Mouse (Mus musculus) neural tube, embryonic 11.5 days (tissue): ENCODE results near the gene Arf4. TPM values are rescaled to one million over a fixed set of nuclear protein-coding genes. Genes with fewer than 3 reads are reported as not detected.

Experiments
- ATAC-seq: fragments of 200-750 bp; cut with Nextera tagmentation; 2 replicates; pipeline ENCODE4 v1.8.0; 2017; ENCODE audit warnings: moderate number of reproducible peaks, mild to moderate bottlenecking, moderate TSS enrichment, moderate library complexity; ENCODE audit not compliant: insufficient read depth, low FRiP score, low TSS enrichment
- DNase-seq: peaks from one replicate; pipeline ENCODE4 v3.0.0-alpha.2; 2015; ENCODE audit warnings: low spot score
- H3K27ac ChIP-seq: fragments of 300-500 bp; sonication (generic); 2 replicates; pipeline ENCODE4 v1.5.1; 2014; ENCODE audit warnings: low read depth, mild to moderate bottlenecking, low read length
- H3K27me3 ChIP-seq: fragments of 300-500 bp; sonication (generic); 2 replicates; pipeline ENCODE4 v1.6.1; 2014; ENCODE audit warnings: mild to moderate bottlenecking, low read length, mixed read lengths; ENCODE audit not compliant: control insufficient read depth, insufficient read depth
- H3K36me3 ChIP-seq: fragments of 300-500 bp; sonication (generic); 2 replicates; pipeline ENCODE4 v1.6.1; 2014; ENCODE audit warnings: mild to moderate bottlenecking, low read length, moderate library complexity, mixed read lengths; ENCODE audit not compliant: control insufficient read depth, insufficient read depth
- H3K4me1 ChIP-seq: fragments of 300-500 bp; sonication (generic); 2 replicates; pipeline ENCODE4 v1.6.1; 2014; ENCODE audit warnings: low read length, mixed read lengths; ENCODE audit not compliant: control insufficient read depth, insufficient read depth
- H3K4me2 ChIP-seq: fragments of 300-500 bp; sonication (generic); 2 replicates; pipeline ENCODE4 v1.6.1; 2014; ENCODE audit warnings: low read depth, mild to moderate bottlenecking, moderate library complexity
- H3K4me3 ChIP-seq: fragments of 300-500 bp; sonication (generic); 2 replicates; pipeline ENCODE4 v1.5.1; 2014; ENCODE audit warnings: low read depth, low read length
- H3K9ac ChIP-seq: fragments of 300-500 bp; sonication (generic); 2 replicates; pipeline ENCODE4 v1.6.1; 2014; ENCODE audit warnings: mild to moderate bottlenecking, low read length
- H3K9me3 ChIP-seq: fragments of 300-500 bp; sonication (generic); 2 replicates; pipeline ENCODE4 v1.6.1; 2016; ENCODE audit warnings: low read length; ENCODE audit not compliant: control insufficient read depth
- WGBS: fragments of 180-500 bp; shearing (Covaris S2); extraction: QIAGEN DNeasy Blood & Tissue Kit; methylation state at CpG from one replicate; pipeline ENCODE4 v1.1.7; 2014; 5-methylcytosine and 5-hydroxymethylcytosine counted together
- polyA plus RNA-seq: library from polyadenylated mRNA; unstranded; fragments of >200 nt; fragmentation: Nextera tagmentation; extraction: Ambion mirVana; gene quantifications from 2 replicates; pipeline ENCODE4 v1.2.1, GENCODE M21; 2014

Arf4 gene
- polyA plus RNA-seq: 629 and 640 TPM in 2 replicates

- peak within 1 kb of the TSS; percentile 90 for H3K27ac ChIP-seq
- H3K4me2 ChIP-seq: peak within 1 kb of the TSS; percentile 52
- peaks cover 6% of the 10 kb centered on the region; the same call in 1 of the 2 replicates for H3K4me1 ChIP-seq
- WGBS: under 1% methylated on average over 83 of the region's 83 CpGs
- H3K9ac ChIP-seq: peak within 1 kb of the TSS; percentile 78
- ATAC-seq (peak; percentile 99), DNase-seq (peak; percentile 99)
- H3K4me3 ChIP-seq: peak within 1 kb of the TSS; percentile 73
- H3K36me3 ChIP-seq: no peaks in the 10 kb centered on the region
- no peaks in the 10 kb centered on the region for H3K9me3 ChIP-seq
- no peaks in the 10 kb centered on the region for H3K27me3 ChIP-seq
These were observed at the start of gene Arf4 for GRCm38 (mm10) chr14:26637851-26638707. Arf4 (plus strand) TSS chr14:26638074.

- Histone ChIP-seq H3K4me2 (no peak overlapping the region), H3K27ac (no peak overlapping the region), H3K4me1 (no peaks in the 10 kb centered on the region), H3K9ac (no peak overlapping the region), H3K36me3 (peaks cover 2% of the 10 kb centered on the region; the same call in 1 of the 2 replicates), H3K4me3 (no peak overlapping the region), H3K9me3 (no peaks in the 10 kb centered on the region), H3K27me3 (no peaks in the 10 kb centered on the region)
- DNase-seq: no peak
- no peak for ATAC-seq
These were observed 46.5 kb upstream of the Arf4 start for GRCm38 (mm10) chr14:26591353-26591752.

GRCm38 (mm10) chr14:26593281-26593895 lies 44.5 kb upstream of the Arf4 start:
- Histone ChIP-seq H3K9me3 (no peaks in the 10 kb centered on the region), H3K36me3 (peaks cover 2% of the 10 kb centered on the region; the same call in 1 of the 2 replicates), H3K27me3 (no peaks in the 10 kb centered on the region), H3K27ac (no peak overlapping the region), H3K4me2 (no peak overlapping the region), H3K4me3 (no peak overlapping the region), H3K4me1 (no peaks in the 10 kb centered on the region), H3K9ac (no peak overlapping the region)
- DNase-seq: no peak
- ATAC-seq: no peak
- WGBS: 90% methylated on average over 2 of the region's 2 CpGs

- WGBS: 95% methylated on average over 7 of the region's 7 CpGs
- Histone ChIP-seq H3K36me3 (peaks cover 2% of the 10 kb centered on the region), H3K4me3 (no peak overlapping the region), H3K4me2 (no peak overlapping the region), H3K9me3 (no peaks in the 10 kb centered on the region), H3K27me3 (no peaks in the 10 kb centered on the region), H3K27ac (no peak overlapping the region), H3K4me1 (no peaks in the 10 kb centered on the region), H3K9ac (no peak overlapping the region)
- ATAC-seq: no peak
- no peak for DNase-seq
These were observed 42.7 kb upstream of the Arf4 start for GRCm38 (mm10) chr14:26595167-26595566.

- H3K4me3 ChIP-seq: no peak overlapping the region
- ATAC-seq (no peak), DNase-seq (no peak)
- H3K4me1 ChIP-seq: no peaks in the 10 kb centered on the region
- 86% methylated on average over 5 of the region's 5 CpGs for WGBS
- no peaks in the 10 kb centered on the region for H3K27me3 ChIP-seq
- H3K36me3 ChIP-seq: peaks cover 3% of the 10 kb centered on the region
- H3K9me3 ChIP-seq: no peaks in the 10 kb centered on the region
- no peak overlapping the region for H3K9ac ChIP-seq
- no peak overlapping the region for H3K27ac ChIP-seq
- no peak overlapping the region for H3K4me2 ChIP-seq
These were observed 42.0 kb upstream of the Arf4 start for GRCm38 (mm10) chr14:26595695-26596365.

- Histone ChIP-seq H3K9ac (no peak overlapping the region), H3K4me1 (no peaks in the 10 kb centered on the region), H3K27ac (no peak overlapping the region), H3K9me3 (no peaks in the 10 kb centered on the region), H3K36me3 (peaks cover 9% of the 10 kb centered on the region), H3K27me3 (no peaks in the 10 kb centered on the region), H3K4me2 (no peak overlapping the region), H3K4me3 (no peak overlapping the region)
- ATAC-seq: no peak
- 85% methylated on average over 4 of the region's 4 CpGs for WGBS
- DNase-seq: no peak
These were observed 32.5 kb upstream of the Arf4 start for GRCm38 (mm10) chr14:26605354-26605753.

GRCm38 (mm10) chr14:26609674-26610073 lies 28.2 kb upstream of the Arf4 start:
- no peak for ATAC-seq
- Histone ChIP-seq H3K9ac (no peak overlapping the region), H3K36me3 (peaks cover 4% of the 10 kb centered on the region), H3K4me1 (no peaks in the 10 kb centered on the region), H3K27me3 (no peaks in the 10 kb centered on the region), H3K4me2 (no peak overlapping the region), H3K4me3 (no peak overlapping the region), H3K27ac (no peak overlapping the region), H3K9me3 (no peaks in the 10 kb centered on the region)
- 90% methylated on average over 1 of the region's 1 CpGs for WGBS
- DNase-seq: no peak

- 94% methylated on average over 4 of the region's 4 CpGs for WGBS
- no peak for ATAC-seq
- no peak overlapping the region for H3K9ac ChIP-seq
- no peak for DNase-seq
- no peak overlapping the region for H3K4me3 ChIP-seq
- no peak overlapping the region for H3K27ac ChIP-seq
- no peak overlapping the region for H3K4me2 ChIP-seq
- H3K27me3 ChIP-seq: no peaks in the 10 kb centered on the region
- H3K36me3 ChIP-seq: peaks cover 2% of the 10 kb centered on the region; the same call in 1 of the 2 replicates
- no peaks in the 10 kb centered on the region for H3K9me3 ChIP-seq
- H3K4me1 ChIP-seq: no peaks in the 10 kb centered on the region
These were observed 27.2 kb upstream of the Arf4 start for GRCm38 (mm10) chr14:26610689-26611088.
